In the genomic region with DNA sequence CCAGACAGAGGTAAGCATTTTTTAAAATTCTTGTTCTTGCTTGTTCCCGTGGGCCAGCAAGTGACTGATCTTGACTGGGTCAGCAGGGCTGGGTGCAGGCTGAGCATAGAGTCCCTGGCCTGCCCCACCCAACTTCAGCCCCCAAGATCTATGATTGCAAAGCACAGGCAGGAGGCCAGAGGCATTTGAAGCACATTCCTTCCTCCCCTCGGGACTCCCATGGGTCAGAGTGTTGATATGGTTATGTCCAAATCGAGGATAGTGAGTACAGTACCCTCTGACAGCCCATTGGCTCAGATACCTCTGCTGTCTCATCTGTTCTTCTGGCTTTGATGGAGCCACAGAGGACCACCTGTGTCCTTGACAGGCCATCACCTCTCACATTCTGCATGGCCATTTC, we compare ENCODE assay signal across 25 mouse cellular contexts. TPM values are rescaled to one million over a fixed set of nuclear protein-coding genes. Genes with fewer than 3 reads are reported as not detected.
DNase-seq lines count a peak whose midpoint lies in the region; ATAC-seq and TF ChIP-seq lines count a peak whose summit lies in the region.
"Had no signal": no experiment of that assay in that cellular context is flagged by ENCODE, and none has a peak within 500 bp of the region (broad histone marks: within the 10 kb centered on the region; RNA-seq: fewer than 3 reads in every experiment).

No protein-coding gene starts in this region.

- no peak for TF ChIP-seq EP300 in lung, postnatal 0 days (IDR thresholded peaks at IDR 0.05)

- no peaks in the 10 kb centered on the region for H3K27me3 ChIP-seq in hindbrain, postnatal 0 days (ENCODE audit: insufficient read depth, low read length)
- no peaks in the 10 kb centered on the region for H3K27me3 ChIP-seq in hindbrain, embryonic 12.5 days
- H3K27me3 ChIP-seq in lung, postnatal 0 days (replicated peaks; ENCODE audit: insufficient read depth, low read length) = no peaks in the 10 kb centered on the region
- H3K27me3 ChIP-seq: forebrain, embryonic 12.5 days had no signal

- WGBS in hindbrain, postnatal 0 days = 72% methylated on average over 3 of the region's 3 CpGs
- 77% methylated on average over 3 of the region's 3 CpGs for WGBS in hindbrain, embryonic 12.5 days
- 36% methylated on average over 3 of the region's 3 CpGs for WGBS in lung, postnatal 0 days

- peak; percentile 9 for DNase-seq in adrenal gland, adult 2 months
- no peak for DNase-seq in adrenal gland, postnatal 10 days
- DNase-seq in hindbrain, postnatal 0 days (ENCODE audit: low spot score) = no peak
- peak; percentile 16 for DNase-seq in lung, postnatal 0 days (ENCODE audit: low spot score)
- no peak for DNase-seq in lung, postnatal 36 days
- peak; percentile 39 to 41 for DNase-seq in kidney, postnatal 4 days
- DNase-seq in T-cell, adult 2 months (ENCODE audit: low spot score) = no peak
- DNase-seq: adrenal gland, adult 8-10 months; cerebellum, adult 18-20 months; cerebellum, postnatal 36 days; heart, adult 11 months; thymus, postnatal 14 days had no signal

- H3K36me3 ChIP-seq in hindbrain, postnatal 0 days (ENCODE audit: insufficient read depth, low read length) = no peaks in the 10 kb centered on the region
- no peaks in the 10 kb centered on the region for H3K36me3 ChIP-seq in hindbrain, embryonic 12.5 days
- H3K36me3 ChIP-seq in lung, postnatal 0 days (ENCODE audit: insufficient read depth, low read length) = no peaks in the 10 kb centered on the region
- H3K36me3 ChIP-seq: forebrain, embryonic 12.5 days had no signal

- H3K9ac ChIP-seq in hindbrain, postnatal 0 days (replicated peaks; ENCODE audit: low read length) = no peak overlapping the region
- H3K9ac ChIP-seq in hindbrain, embryonic 12.5 days = no peak overlapping the region
- H3K9ac ChIP-seq in lung, postnatal 0 days (replicated peaks; ENCODE audit: low read depth) = no peak overlapping the region
- H3K9ac ChIP-seq: forebrain, embryonic 12.5 days had no signal

- H3K4me3 ChIP-seq in hindbrain, postnatal 0 days (ENCODE audit: low read length) = no peak overlapping the region
- no peak overlapping the region for H3K4me3 ChIP-seq in hindbrain, embryonic 12.5 days
- H3K4me3 ChIP-seq in lung, postnatal 0 days (ENCODE audit: low read depth, low read length) = no peak overlapping the region
- H3K4me3 ChIP-seq: forebrain, embryonic 12.5 days had no signal

- no peak overlapping the region for H3K4me2 ChIP-seq in hindbrain, postnatal 0 days (ENCODE audit: low read depth, low read length)
- H3K4me2 ChIP-seq in hindbrain, embryonic 12.5 days (replicated peaks) = no peak overlapping the region
- no peak overlapping the region for H3K4me2 ChIP-seq in lung, postnatal 0 days (replicated peaks; ENCODE audit: low read depth, low read length)
- H3K4me2 ChIP-seq: forebrain, embryonic 12.5 days had no signal

- TF ChIP-seq CTCF in hindbrain, postnatal 0 days (IDR thresholded peaks at IDR 0.05; ENCODE audit: low read depth) = no peak
- no peak for TF ChIP-seq CTCF in lung, postnatal 0 days (IDR thresholded peaks at IDR 0.05)

- no peaks in the 10 kb centered on the region for H3K9me3 ChIP-seq in hindbrain, postnatal 0 days (ENCODE audit: low read length)
- H3K9me3 ChIP-seq in hindbrain, embryonic 12.5 days (replicated peaks) = no peaks in the 10 kb centered on the region
- no peaks in the 10 kb centered on the region for H3K9me3 ChIP-seq in lung, postnatal 0 days (ENCODE audit: low read length)
- H3K9me3 ChIP-seq: forebrain, embryonic 12.5 days had no signal

- peak overlapping the region; percentile 60; the same call in 1 of the 2 replicates for H3K27ac ChIP-seq in hindbrain, postnatal 0 days
- no peak overlapping the region for H3K27ac ChIP-seq in hindbrain, embryonic 12.5 days
- H3K27ac ChIP-seq in lung, postnatal 0 days (ENCODE audit: low read length) = no peak overlapping the region
- H3K27ac ChIP-seq: forebrain, embryonic 12.5 days had no signal

- no peak for ATAC-seq in hindbrain, postnatal 0 days
- ATAC-seq in hindbrain, embryonic 12.5 days (ENCODE audit: low FRiP score) = no peak
- no peak for ATAC-seq in lung, postnatal 0 days

- H3K4me1 ChIP-seq in hindbrain, postnatal 0 days (ENCODE audit: insufficient read depth, low read length) = 0 out of 2 replicates have a peak, but pooled peaks cover 4% of the 10 kb centered on the region
- H3K4me1 ChIP-seq in hindbrain, embryonic 12.5 days = peaks cover 10% of the 10 kb centered on the region
- no peaks in the 10 kb centered on the region for H3K4me1 ChIP-seq in lung, postnatal 0 days (ENCODE audit: insufficient read depth, low read depth, low read length)

RNA-seq across cellular contexts. Expression of a gene that starts 41.7 kb away (rescaled TPM):
- not detected for total RNA-seq in adrenal gland, adult 2 months (2021)
- not detected in 2 replicates for polyA plus RNA-seq in adrenal gland, adult 2 months (2012; rRNA removed)
- not detected for total RNA-seq in adrenal gland, postnatal 10 days (2021)
- total RNA-seq in hindbrain, postnatal 0 days (2014; rRNA removed) = not detected in 2 replicates
- not detected in 2 replicates for polyA plus RNA-seq in hindbrain, postnatal 0 days (2015; fragmentation: Nextera tagmentation; extraction: Ambion mirVana)
- not detected in 2 replicates for polyA plus RNA-seq in hindbrain, embryonic 12.5 days (2016; fragmentation: Nextera tagmentation; extraction: Ambion mirVana)
- polyA plus RNA-seq in lung, postnatal 0 days (2015; fragmentation: Nextera tagmentation; extraction: Ambion mirVana) = not detected in 2 replicates
- total RNA-seq: adrenal gland, adult 8-10 months; heart, postnatal 14 days; layer of hippocampus, postnatal 25 days; left cerebral cortex, postnatal 14 days; megakaryocyte-erythroid progenitor cell, adult 5-6 weeks; MEL had no signal
- polyA plus RNA-seq: forebrain, embryonic 12.5 days; large intestine, adult 2 months; limb, embryonic 14.5 days; liver, embryonic 16.5 days; neural tube, embryonic 11.5 days; spleen, adult 2 months; stomach, embryonic 16.5 days had no signal

Comparison
In these comparisons a context has a peak if more than half of its experiments do, and no peak if none do; other contexts are left out.
1. DNase-seq: peak in adrenal gland, adult 2 months (single experiment), lung, postnatal 0 days (single experiment) and kidney, postnatal 4 days (2 of 2); none in adrenal gland, postnatal 10 days (single experiment), hindbrain, postnatal 0 days (single experiment), lung, postnatal 36 days (single experiment) and T-cell, adult 2 months (single experiment).